Mouse (Mus musculus): ENCODE measurements around the gene Kif16b.
"Not testable (repeated sequence)": the region's sequence is repeated elsewhere in the genome, so short reads cannot be mapped to it uniquely, and the experiment has no call there.

Kif16b gene

GRCm38 (mm10) chr2:142590284-142590724, 311.0 kb downstream of the Kif16b start:
- no peak for DNase-seq (ENCODE audit: low read depth)

DNA sequence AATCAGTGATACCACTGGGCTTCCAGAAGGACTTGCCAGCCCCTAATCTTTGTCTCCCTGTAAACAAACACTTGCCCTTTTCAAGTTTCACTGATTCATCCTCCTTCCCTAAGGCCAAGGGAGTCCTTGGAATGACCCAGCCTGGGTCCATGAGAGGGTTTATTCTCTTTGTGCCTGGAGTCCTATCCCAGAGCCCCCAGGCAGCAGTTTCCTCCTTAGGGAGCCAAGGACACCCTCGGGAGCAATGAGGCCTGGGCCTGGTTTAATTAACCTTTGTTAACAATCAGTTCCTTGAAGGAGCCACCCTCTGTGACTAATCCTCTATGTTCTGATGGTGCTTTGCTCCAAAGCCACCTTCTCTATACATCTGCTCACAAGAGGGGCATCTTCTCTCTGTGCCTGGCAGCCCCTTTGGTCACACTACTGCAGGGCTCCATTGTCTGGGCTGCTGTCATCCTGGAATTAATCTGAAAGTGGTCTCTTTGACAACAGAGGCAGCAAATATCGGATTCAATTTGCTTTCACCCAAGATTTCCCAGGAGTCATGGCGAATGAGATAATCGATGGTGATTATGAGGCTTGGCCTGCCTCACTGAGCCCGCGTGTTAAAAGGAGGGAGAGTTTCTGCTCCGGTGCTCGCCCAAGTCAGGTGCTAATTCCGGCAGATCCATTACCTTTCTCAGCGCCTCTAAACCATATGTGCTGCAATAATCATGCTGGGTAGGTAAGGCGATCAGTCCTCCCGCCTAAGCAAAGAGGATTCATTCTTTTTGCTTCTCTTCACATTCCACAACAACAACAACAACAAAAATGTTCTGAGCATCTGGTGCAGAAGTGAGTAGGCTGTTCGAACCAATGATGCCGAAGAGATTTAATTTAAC, 311.7 kb downstream of the Kif16b start:
- DNase-seq (ENCODE audit: low read depth), result no peak

DNA sequence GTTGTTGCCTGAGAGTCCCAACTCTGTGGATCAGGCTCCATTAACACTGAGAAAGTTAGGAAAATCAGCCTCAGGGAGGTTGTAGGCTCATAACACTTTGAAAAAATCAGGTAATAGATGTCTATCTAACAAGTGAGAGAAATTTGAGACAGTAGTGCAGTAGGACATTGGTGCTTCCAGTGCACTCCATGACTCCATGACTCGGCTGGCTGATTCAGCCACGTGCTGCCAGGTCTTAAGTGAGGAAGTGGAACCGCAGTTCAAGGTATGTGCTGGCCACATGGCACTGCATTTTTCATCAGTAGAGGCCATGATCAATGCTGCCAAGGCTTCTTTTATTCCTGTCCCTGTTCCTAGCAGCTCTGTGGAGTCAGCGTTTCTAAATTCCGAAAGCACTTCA, 315.5 kb downstream of the Kif16b start:
- no peak for DNase-seq (ENCODE audit: low read depth)

DNA sequence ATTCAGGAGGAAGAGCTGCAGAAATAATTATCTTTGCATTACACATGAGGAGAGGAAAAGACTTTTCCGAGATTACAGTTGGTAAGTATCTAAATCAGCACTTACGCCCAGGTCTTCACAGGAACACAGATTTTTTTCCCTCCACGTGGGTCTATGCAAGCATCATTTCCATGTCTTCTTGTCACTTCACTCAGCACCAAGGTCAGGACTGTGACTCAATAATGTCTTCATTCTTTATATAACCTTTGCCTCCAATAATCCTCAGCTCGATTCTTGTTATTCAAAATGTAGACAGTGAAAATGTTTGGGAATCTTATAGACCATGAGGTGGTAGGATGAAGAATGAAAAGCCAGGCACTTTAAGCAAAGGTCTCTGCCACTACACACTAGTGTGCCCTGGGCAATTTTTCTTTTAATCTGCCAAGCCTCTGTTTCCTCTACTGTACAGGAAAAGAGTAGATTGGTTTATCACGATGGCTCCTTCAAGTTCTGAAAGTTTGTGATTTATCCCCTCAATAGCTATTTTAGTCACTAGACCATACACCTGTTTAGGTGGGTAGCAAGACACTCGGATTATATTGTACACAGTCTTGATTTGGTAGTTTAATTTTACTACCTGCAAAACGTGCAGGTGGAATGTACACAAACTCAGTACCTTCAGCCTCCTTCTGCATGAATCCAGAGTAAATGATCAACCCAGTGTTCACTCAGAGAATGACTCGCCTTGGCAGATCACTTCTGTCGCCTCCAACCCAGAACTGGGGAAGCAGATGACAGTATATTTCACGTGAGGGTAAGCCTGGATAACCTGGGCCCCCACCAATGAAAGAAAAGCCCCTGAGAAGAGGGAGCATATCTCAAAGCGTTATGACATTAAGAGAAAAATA, 316.2 kb downstream of the Kif16b start:
- DNase-seq (ENCODE audit: low read depth), result no peak

DNA sequence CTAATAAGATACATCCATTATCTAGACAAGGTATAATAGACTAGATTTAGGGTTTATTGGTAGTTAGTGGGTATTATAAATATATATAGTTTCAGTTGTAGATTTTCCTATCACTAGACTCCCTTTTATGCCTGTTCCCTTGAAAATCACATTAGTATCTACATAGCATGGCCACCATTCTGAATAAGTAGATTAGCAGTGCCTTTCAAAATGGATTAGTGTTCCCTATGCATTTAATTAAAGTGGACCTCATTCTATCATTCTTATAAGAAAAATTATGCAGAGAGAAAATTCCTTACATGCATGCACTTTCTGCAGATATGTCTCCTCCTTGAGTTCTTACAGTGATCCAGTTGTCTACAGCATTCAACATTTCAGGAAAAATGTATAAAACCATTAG, 320.9 kb downstream of the Kif16b start:
- DNase-seq (ENCODE audit: low read depth), result no peak

DNA sequence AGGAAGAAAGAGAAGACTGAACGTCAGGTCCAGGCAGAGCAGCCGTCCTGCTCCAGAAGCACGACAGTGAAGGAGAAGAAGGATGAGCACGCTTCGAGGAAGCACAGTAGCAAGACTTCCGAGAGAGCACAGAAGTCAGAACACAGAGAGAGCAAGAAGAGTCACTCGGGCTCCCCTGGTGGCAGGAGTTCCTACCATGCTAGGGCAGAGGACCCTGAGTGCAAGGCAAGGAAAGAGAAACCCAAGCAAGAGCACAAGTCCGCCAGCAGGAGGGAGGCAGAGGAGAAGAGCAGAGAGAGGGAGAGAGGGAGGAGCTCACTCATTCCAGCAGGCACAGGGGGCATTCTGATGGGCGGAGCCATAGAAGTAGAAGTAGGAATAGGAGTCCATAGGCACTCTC, 323.9 kb downstream of the Kif16b start:
- not testable (repeated sequence) for DNase-seq (ENCODE audit: low read depth)

DNA sequence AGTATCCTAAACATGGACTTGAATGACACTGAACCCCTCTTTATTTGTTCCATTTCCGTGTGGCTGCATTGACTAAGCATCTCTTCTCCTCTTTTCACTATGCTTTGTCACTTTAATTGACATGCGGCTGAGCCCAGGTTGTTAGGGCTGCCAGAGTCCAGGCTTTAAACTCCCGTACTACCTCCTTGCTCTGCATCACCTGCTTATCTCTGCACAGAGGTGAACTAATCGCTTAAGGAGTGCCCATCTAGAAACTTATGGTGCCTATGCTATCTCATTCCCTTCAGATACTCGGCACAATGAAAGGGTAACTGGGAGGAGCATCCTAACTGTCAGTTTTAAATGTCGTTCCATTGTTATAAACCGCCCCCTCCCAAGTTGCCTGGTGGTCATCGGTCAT, 331.6 kb downstream of the Kif16b start:
- DNase-seq (ENCODE audit: low read depth), result no peak
